Mouse (Mus musculus) liver, adult 2 months (tissue): ENCODE measurements around the gene Gcnt2.

Source experiments
- CTCF ChIP-seq: fragments of 200-500 bp; IDR thresholded peaks from 2 replicates; pipeline ENCODE4 v1.5.1; 2011; ENCODE audit warnings: low read depth, low read length, control low read depth
- POLR2A ChIP-seq: fragments of 200-500 bp; IDR thresholded peaks from 2 replicates; pipeline ENCODE4 v1.6.1; 2011; ENCODE audit warnings: low read length, control low read depth; ENCODE audit not compliant: insufficient read depth; ENCODE audit errors: extremely low read depth

DNA sequence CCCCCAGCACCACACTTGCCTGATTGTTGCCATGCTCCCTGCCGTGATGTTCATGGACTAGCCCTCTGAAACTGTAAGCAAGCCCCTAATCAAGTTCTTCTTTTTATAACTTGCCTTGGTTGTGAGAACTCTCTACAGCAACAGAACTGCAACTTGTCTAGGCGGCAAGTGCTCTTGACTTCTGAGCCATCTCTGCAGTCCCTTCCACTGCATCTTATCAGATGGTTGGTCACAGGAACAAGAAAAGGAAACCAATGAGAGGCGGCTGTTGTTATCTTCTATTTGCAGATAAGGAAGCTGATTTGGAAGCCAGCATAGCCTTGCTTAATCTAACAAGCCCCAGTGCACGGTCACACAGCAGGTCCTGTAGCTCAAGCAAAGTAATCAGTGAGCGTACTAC, 14.5 kb downstream of the Gcnt2 start:
- TF ChIP-seq POLR2A (no peak), CTCF (no peak)
